ENCODE assay signal across 32 mouse cellular contexts in genomic region chr11:67858518-67858917, GRCm38 (mm10).
"Had no signal": no experiment of that assay in that cellular context is flagged by ENCODE, and none has a peak within 500 bp of the region (broad histone marks: within the 10 kb centered on the region; RNA-seq: fewer than 3 reads in every experiment).

No protein-coding gene starts in this region.

- H3K4me2 ChIP-seq: limb, embryonic 12.5 days; limb, embryonic 13.5 days; limb, embryonic 15.5 days; liver, embryonic 11.5 days; liver, embryonic 12.5 days; liver, embryonic 13.5 days; liver, embryonic 15.5 days; lung, embryonic 14.5 days; lung, embryonic 15.5 days; midbrain, embryonic 11.5 days; midbrain, embryonic 12.5 days; midbrain, embryonic 13.5 days; midbrain, embryonic 15.5 days; neural tube, embryonic 12.5 days had no signal

- H3K27me3 ChIP-seq: limb, embryonic 13.5 days; limb, embryonic 15.5 days; liver, embryonic 13.5 days; lung, embryonic 15.5 days; midbrain, embryonic 12.5 days; midbrain, embryonic 13.5 days; midbrain, embryonic 15.5 days; neural tube, embryonic 12.5 days had no signal

- ATAC-seq: liver, embryonic 12.5 days; liver, postnatal 0 days; lung, postnatal 0 days; midbrain, embryonic 13.5 days; midbrain, embryonic 15.5 days; midbrain, embryonic 16.5 days had no signal

- H3K36me3 ChIP-seq: limb, embryonic 10.5 days; limb, embryonic 12.5 days; limb, embryonic 13.5 days; limb, embryonic 15.5 days; liver, embryonic 12.5 days; liver, embryonic 13.5 days; liver, embryonic 15.5 days; lung, embryonic 15.5 days; midbrain, embryonic 10.5 days; midbrain, embryonic 12.5 days; midbrain, embryonic 13.5 days; midbrain, embryonic 15.5 days; neural tube, embryonic 12.5 days had no signal

- H3K4me1 ChIP-seq: liver, embryonic 12.5 days; liver, embryonic 13.5 days; liver, embryonic 15.5 days had no signal

- H3K4me3 ChIP-seq: limb, embryonic 10.5 days; limb, embryonic 12.5 days; limb, embryonic 13.5 days; limb, embryonic 15.5 days; liver, embryonic 12.5 days; liver, embryonic 13.5 days; liver, embryonic 15.5 days; lung, embryonic 15.5 days; megakaryocyte, embryonic 14.5 days; midbrain, embryonic 10.5 days; midbrain, embryonic 12.5 days; midbrain, embryonic 13.5 days; midbrain, embryonic 15.5 days; myocyte; neural tube, embryonic 12.5 days had no signal

- H3K9me3 ChIP-seq: limb, embryonic 10.5 days; limb, embryonic 12.5 days; limb, embryonic 13.5 days; limb, embryonic 15.5 days; liver, embryonic 12.5 days; liver, embryonic 13.5 days; liver, embryonic 15.5 days; lung, embryonic 15.5 days; midbrain, embryonic 10.5 days; midbrain, embryonic 12.5 days; midbrain, embryonic 13.5 days; midbrain, embryonic 15.5 days; neural tube, embryonic 12.5 days had no signal

- H3K9ac ChIP-seq: limb, embryonic 12.5 days; limb, embryonic 13.5 days; limb, embryonic 15.5 days; liver, embryonic 12.5 days; liver, embryonic 13.5 days; liver, embryonic 14.5 days; liver, embryonic 15.5 days; liver, postnatal 0 days; lung, embryonic 14.5 days; lung, embryonic 15.5 days; midbrain, embryonic 12.5 days; midbrain, embryonic 13.5 days; midbrain, embryonic 15.5 days; neural tube, embryonic 12.5 days had no signal

- DNase-seq: left cerebral cortex, postnatal 4 days; liver; liver, embryonic 13.5 days; liver, postnatal 0 days; lung, adult 18-20 months; lung, adult 2 months; lung, embryonic 14.5 days; lung, postnatal 10 days; lung, postnatal 14 days; lung, postnatal 36 days; lung, postnatal 4 days; midbrain, embryonic 14.5 days had no signal

- H3K27ac ChIP-seq: limb, embryonic 10.5 days; limb, embryonic 12.5 days; limb, embryonic 13.5 days; limb, embryonic 15.5 days; liver, embryonic 12.5 days; liver, embryonic 13.5 days; liver, embryonic 14.5 days; liver, embryonic 15.5 days; lung, embryonic 15.5 days; macrophage; midbrain, embryonic 10.5 days; midbrain, embryonic 12.5 days; midbrain, embryonic 13.5 days; midbrain, embryonic 15.5 days; neural tube, embryonic 12.5 days had no signal
